Mouse (Mus musculus) frontal cortex, adult 2 months (tissue): ENCODE data around the gene Fmnl1. TPM values are rescaled to one million over a fixed set of nuclear protein-coding genes. Genes with fewer than 3 reads are reported as not detected.

Experiments used
- DNase-seq, 2 experiments: peaks; one replicate each; pipeline ENCODE4 v3.0.0; 2022; ENCODE audit warnings: low spot score in 1 of 2; ENCODE audit errors: extremely low spot score in 1 of 2
- polyA plus RNA-seq: library from polyadenylated mRNA; depleted of rRNA; stranded (reverse); fragments of >200 nt; gene quantifications from 2 replicates; pipeline ENCODE4 v1.2.3, GENCODE M21; 2012; rRNA removed

Gene Fmnl1
- polyA plus RNA-seq, 1 experiment = 76.2 TPM

DNA sequence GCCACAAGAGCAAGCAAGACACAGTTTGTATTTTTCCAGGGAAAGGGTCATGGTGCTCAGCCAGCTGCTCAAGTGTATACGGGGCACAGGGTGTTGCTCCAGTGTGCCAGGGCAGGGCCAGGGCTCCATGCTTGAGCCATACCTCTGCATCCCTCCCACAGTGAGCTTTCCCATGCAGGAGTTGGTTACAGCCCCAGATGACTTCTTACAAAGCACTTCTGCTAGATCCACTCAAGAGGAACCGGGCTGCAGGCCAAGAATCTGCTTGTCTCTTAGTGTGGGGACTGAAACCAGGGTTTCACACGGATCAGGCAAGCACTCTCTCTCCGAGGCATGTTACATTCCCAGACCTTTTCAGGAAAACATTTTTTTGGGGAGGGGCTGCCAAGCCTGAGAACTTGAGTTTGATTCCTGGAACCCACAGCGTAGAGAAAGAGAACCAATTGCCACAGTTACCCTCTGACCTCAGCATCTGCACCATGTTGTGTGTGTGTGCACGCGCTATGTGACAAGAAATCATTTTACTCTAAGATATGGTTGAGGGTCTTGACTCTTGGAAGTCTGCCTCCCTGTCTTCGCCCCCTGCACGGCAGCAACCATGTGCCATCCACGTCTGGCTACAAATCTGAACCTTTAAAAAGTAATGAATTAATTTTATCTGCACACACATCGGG, 76.7 kb downstream of the Fmnl1 start:
- DNase-seq = peak; percentile 69 to 88

Other genes starting within 250 kb of the Fmnl1 start
- gene Kif18b, start 246.0 kb upstream of the Fmnl1 start, polyA plus RNA-seq = 0.30 and 0.32 TPM in 2 replicates
- gene C1ql1, start 224.4 kb upstream of the Fmnl1 start, polyA plus RNA-seq = 20.0 and 24.4 TPM in 2 replicates
- 78.5 and 81.3 TPM in 2 replicates for gene Nmt1, start 142.9 kb upstream of the Fmnl1 start, polyA plus RNA-seq
- 88.0 and 94.5 TPM in 2 replicates for gene Dcakd, start 142.8 kb upstream of the Fmnl1 start, polyA plus RNA-seq
- gene Plcd3, start 69.4 kb upstream of the Fmnl1 start, polyA plus RNA-seq = 12.3 and 13.3 TPM in 2 replicates
- gene Acbd4, start 69.4 kb upstream of the Fmnl1 start, polyA plus RNA-seq = 38.1 and 44.9 TPM in 2 replicates
- gene Hexim1, start 54.9 kb upstream of the Fmnl1 start, polyA plus RNA-seq = 25.6 and 25.8 TPM in 2 replicates
- 11.5 and 14.1 TPM in 2 replicates for gene Hexim2, start 38.7 kb upstream of the Fmnl1 start, polyA plus RNA-seq
- gene 1700023F06Rik, start 37.5 kb downstream of the Fmnl1 start, polyA plus RNA-seq = 5.3 and 6.0 TPM in 2 replicates
- gene Spata32, start 47.3 kb downstream of the Fmnl1 start, polyA plus RNA-seq = 1.4 and 1.5 TPM in 2 replicates
- gene Map3k14, start 96.4 kb downstream of the Fmnl1 start, polyA plus RNA-seq = 3.8 and 4.3 TPM in 2 replicates
- 16.6 and 16.8 TPM in 2 replicates for gene Arhgap27, start 192.6 kb downstream of the Fmnl1 start, polyA plus RNA-seq
- 15.6 and 15.7 TPM in 2 replicates for gene Plekhm1, start 241.6 kb downstream of the Fmnl1 start, polyA plus RNA-seq